Mouse (Mus musculus): ENCODE data around the gene Cacnb1.

Gene Cacnb1

GRCm38 (mm10) chr11:98022555-98023371 lies at the start of gene Cacnb1:
Cacnb1 (minus strand) TSS chr11:98023034.
- DNase-seq (ENCODE audit: low read depth, low spot score): no peak

GRCm38 (mm10) chr11:98067255-98067654 lies 44.4 kb upstream of the Cacnb1 start:
- DNase-seq (ENCODE audit: low read depth, low spot score): no peak

GRCm38 (mm10) chr11:98066201-98066600 lies 43.4 kb upstream of the Cacnb1 start:
- DNase-seq (ENCODE audit: low read depth, low spot score): no peak

GRCm38 (mm10) chr11:98061904-98062562 lies 39.2 kb upstream of the Cacnb1 start:
- DNase-seq (ENCODE audit: low read depth, low spot score): no peak

- no peak for DNase-seq (ENCODE audit: low read depth, low spot score)
Observed at GRCm38 (mm10) chr11:98061441-98061840, 38.6 kb upstream of the Cacnb1 start.

GRCm38 (mm10) chr11:98060104-98060692 lies 37.4 kb upstream of the Cacnb1 start:
- no peak for DNase-seq (ENCODE audit: low read depth, low spot score)

GRCm38 (mm10) chr11:98059662-98060061 lies 36.8 kb upstream of the Cacnb1 start:
- DNase-seq (ENCODE audit: low read depth, low spot score): no peak

GRCm38 (mm10) chr11:98057998-98058397 lies 35.2 kb upstream of the Cacnb1 start:
- DNase-seq (ENCODE audit: low read depth, low spot score): no peak

- no peak for DNase-seq (ENCODE audit: low read depth, low spot score)
Observed at GRCm38 (mm10) chr11:98057466-98057865, 34.6 kb upstream of the Cacnb1 start.

- DNase-seq (ENCODE audit: low read depth, low spot score): no peak
Observed at GRCm38 (mm10) chr11:98052989-98053834, 30.4 kb upstream of the Cacnb1 start, which contains the start of gene Stac2. Stac2 (minus strand) TSS chr11:98053462.

GRCm38 (mm10) chr11:98052129-98052988 lies 29.5 kb upstream of the Cacnb1 start:
- no peak for DNase-seq (ENCODE audit: low read depth, low spot score)

GRCm38 (mm10) chr11:98051611-98052128 lies 28.8 kb upstream of the Cacnb1 start:
- DNase-seq (ENCODE audit: low read depth, low spot score): no peak

- DNase-seq (ENCODE audit: low read depth, low spot score): no peak
Observed at GRCm38 (mm10) chr11:98050940-98051339, 28.1 kb upstream of the Cacnb1 start.

GRCm38 (mm10) chr11:98050520-98050815 lies 27.6 kb upstream of the Cacnb1 start:
- no peak for DNase-seq (ENCODE audit: low read depth, low spot score)

GRCm38 (mm10) chr11:98049672-98050519 lies 27.1 kb upstream of the Cacnb1 start:
- DNase-seq (ENCODE audit: low read depth, low spot score): no peak

GRCm38 (mm10) chr11:98047745-98048144 lies 24.9 kb upstream of the Cacnb1 start:
- DNase-seq (ENCODE audit: low read depth, low spot score): no peak

- DNase-seq (ENCODE audit: low read depth, low spot score): no peak
Observed at GRCm38 (mm10) chr11:98046466-98046865, 23.6 kb upstream of the Cacnb1 start.

GRCm38 (mm10) chr11:98045596-98045995 lies 22.8 kb upstream of the Cacnb1 start:
- DNase-seq (ENCODE audit: low read depth, low spot score): no peak

GRCm38 (mm10) chr11:98044074-98044473 lies 21.2 kb upstream of the Cacnb1 start:
- DNase-seq (ENCODE audit: low read depth, low spot score): no peak

- no peak for DNase-seq (ENCODE audit: low read depth, low spot score)
Observed at GRCm38 (mm10) chr11:98042741-98043140, 19.9 kb upstream of the Cacnb1 start.
